Mouse (Mus musculus) MEL (cell line): ENCODE measurements around the gene Ryr3. TPM values are rescaled to one million over a fixed set of nuclear protein-coding genes. Genes with fewer than 3 reads are reported as not detected.

Experiments used
- DNase-seq: peaks from one replicate; pipeline ENCODE4 v3.0.0; 2011; ENCODE audit warnings: low read depth, low spot score
- H3K27ac ChIP-seq: 2 replicates; pipeline ENCODE4 v1.5.1; 2012; ENCODE audit warnings: low read depth, mild to moderate bottlenecking, control low read depth, low read length, moderate library complexity; ENCODE audit not compliant: control insufficient read depth
- H3K27me3 ChIP-seq, 2 experiments: fragments of 150-350 bp in 1 of 2; sonication (generic) in 1 of 2; 2 replicates each; pipeline ENCODE4 v1.6.1; 2012; ENCODE audit warnings: low read length in 2 of 2, mild to moderate bottlenecking in 2 of 2, improper control_type of control experiment in 1 of 2, moderate library complexity in 1 of 2; ENCODE audit not compliant: insufficient read depth in 2 of 2, control insufficient read depth in 1 of 2
- H3K36me3 ChIP-seq, 2 experiments: 2 replicates each; pipeline ENCODE4 v1.6.1; 2012 to 2014; ENCODE audit warnings: low read length in 2 of 2, improper control_type of control experiment in 1 of 2, inconsistent platforms in 1 of 2, mild to moderate bottlenecking in 1 of 2; ENCODE audit not compliant: insufficient read depth in 2 of 2, control insufficient read depth in 1 of 2
- H3K4me1 ChIP-seq, 2 experiments: fragments of 150-350 bp in 1 of 2; sonication (generic) in 1 of 2; 2 replicates each; pipeline ENCODE4 v1.6.1; 2012; ENCODE audit warnings: low read length in 2 of 2, improper control_type of control experiment in 1 of 2, mild to moderate bottlenecking in 1 of 2; ENCODE audit not compliant: insufficient read depth in 2 of 2, control insufficient read depth in 1 of 2
- H3K4me3 ChIP-seq, 2 experiments: fragments of 150-350 bp in 1 of 2; sonication (generic) in 1 of 2; 2 replicates each; pipeline ENCODE4 v1.5.1; 2012; ENCODE audit warnings: low read depth in 2 of 2, low read length in 2 of 2, mild to moderate bottlenecking in 2 of 2, moderate library complexity in 2 of 2, control low read depth in 1 of 2, improper control_type of control experiment in 1 of 2; ENCODE audit not compliant: control insufficient read depth in 1 of 2, insufficient read depth in 1 of 2
- H3K79me2 ChIP-seq: 2 replicates; pipeline ENCODE4 v1.6.1; 2012; ENCODE audit warnings: mild to moderate bottlenecking, low read length, moderate library complexity; ENCODE audit not compliant: control insufficient read depth, poor library complexity, insufficient read depth
- H3K9ac ChIP-seq: 2 replicates; pipeline ENCODE4 v1.6.1; 2012; ENCODE audit warnings: low read depth, mild to moderate bottlenecking, control low read depth, low read length, moderate library complexity; ENCODE audit not compliant: control insufficient read depth, poor library complexity, severe bottlenecking
- H3K9me3 ChIP-seq: fragments of 150-350 bp; sonication (generic); replicated peaks from 2 replicates; pipeline ENCODE4 v1.6.1; 2012; ENCODE audit warnings: mild to moderate bottlenecking, low read length, improper control_type of control experiment, moderate library complexity; ENCODE audit not compliant: insufficient read depth
- CHD1 ChIP-seq: IDR thresholded peaks from 2 replicates; pipeline ENCODE4 v1.6.1; 2012; ENCODE audit warnings: low read depth, mild to moderate bottlenecking, inconsistent platforms, low read length, improper control_type of control experiment
- E2F4 ChIP-seq: IDR thresholded peaks from 2 replicates; pipeline ENCODE4 v1.6.1; 2011; ENCODE audit warnings: low read depth, low read length, improper control_type of control experiment, borderline replicate concordance
- ELF1 ChIP-seq: IDR thresholded peaks from 2 replicates; pipeline ENCODE4 v1.6.1; 2014; ENCODE audit warnings: low read depth, mild to moderate bottlenecking, inconsistent platforms, low read length, improper control_type of control experiment, moderate library complexity
- MAX ChIP-seq: IDR thresholded peaks from 2 replicates; pipeline ENCODE4 v1.6.1; 2011; ENCODE audit warnings: low read length, improper control_type of control experiment
- MAZ ChIP-seq: IDR thresholded peaks from 2 replicates; pipeline ENCODE4 v1.6.1; 2012; ENCODE audit warnings: low read depth, mild to moderate bottlenecking, inconsistent platforms, low read length, improper control_type of control experiment
- MEF2A ChIP-seq: IDR thresholded peaks from 2 replicates; pipeline ENCODE4 v1.6.1; 2014; ENCODE audit warnings: low read depth, mild to moderate bottlenecking, inconsistent platforms, low read length, improper control_type of control experiment; ENCODE audit not compliant: poor library complexity, insufficient replicate concordance, severe bottlenecking; ENCODE audit errors: extremely low read depth
- MXI1 ChIP-seq: IDR thresholded peaks from 2 replicates; pipeline ENCODE4 v1.6.1; 2011; ENCODE audit warnings: mild to moderate bottlenecking, low read depth, low read length, improper control_type of control experiment
- MYC ChIP-seq: IDR thresholded peaks from 2 replicates; pipeline ENCODE4 v1.6.1; 2011; ENCODE audit warnings: low read depth, mild to moderate bottlenecking, low read length, improper control_type of control experiment, moderate library complexity
- NELFE ChIP-seq: IDR thresholded peaks from 2 replicates; pipeline ENCODE4 v1.6.1; 2011; ENCODE audit warnings: low read depth, low read length, improper control_type of control experiment
- NRF1 ChIP-seq: IDR thresholded peaks from 2 replicates; pipeline ENCODE4 v1.6.1; 2014; ENCODE audit warnings: low read depth, mild to moderate bottlenecking, inconsistent platforms, low read length, improper control_type of control experiment, moderate library complexity; ENCODE audit not compliant: poor library complexity, insufficient read depth, severe bottlenecking
- POLR2A ChIP-seq, 2 experiments: IDR thresholded peaks; 2 replicates each; pipeline ENCODE4 v1.6.1; 2011 to 2012; ENCODE audit warnings: low read length in 2 of 2, mild to moderate bottlenecking in 2 of 2, control low read depth in 1 of 2, improper control_type of control experiment in 1 of 2, low read depth in 1 of 2, moderate library complexity in 1 of 2; ENCODE audit not compliant: control insufficient read depth in 1 of 2, insufficient read depth in 1 of 2, poor library complexity in 1 of 2
- POLR2AphosphoS2 ChIP-seq: IDR thresholded peaks from 2 replicates; pipeline ENCODE4 v1.6.1; 2011; ENCODE audit warnings: low read length, improper control_type of control experiment
- USF1 ChIP-seq: IDR thresholded peaks from 2 replicates; pipeline ENCODE4 v1.6.1; 2014; ENCODE audit warnings: low read depth, mild to moderate bottlenecking, inconsistent platforms, low read length, improper control_type of control experiment, moderate library complexity
- ZC3H11A ChIP-seq: IDR thresholded peaks from 2 replicates; pipeline ENCODE4 v1.6.1; 2012; ENCODE audit warnings: low read depth, mild to moderate bottlenecking, inconsistent platforms, low read length, improper control_type of control experiment
- ZMIZ1 ChIP-seq: IDR thresholded peaks from 2 replicates; pipeline ENCODE4 v1.6.1; 2012; ENCODE audit warnings: low read depth, mild to moderate bottlenecking, inconsistent platforms, low read length, improper control_type of control experiment, moderate library complexity
- polyA plus RNA-seq, 2 experiments: library from polyadenylated mRNA; stranded (reverse) in 1 of 2; unstranded in 1 of 2; fragments of >175 nt in 1 of 2; fragments of >200 nt in 1 of 2; gene quantifications; 2 replicates each; pipeline versions ENCODE4 v1.2.1 to v1.2.4; 2012; ENCODE audit warnings: low replicate concordance in 2 of 2, low read depth in 1 of 2; ENCODE audit not compliant: insufficient read length in 2 of 2, insufficient read depth in 1 of 2, missing spikeins in 1 of 2
- total RNA-seq: library from RNA; depleted of rRNA; stranded (reverse); fragments of 300-350 nt; gene quantifications from 2 replicates; pipeline ENCODE4 v1.2.3, GENCODE M21; 2012

The Ryr3 gene
- total and polyA plus RNA-seq, 3 experiments, result 0.04 TPM; not detected in 2

DNA sequence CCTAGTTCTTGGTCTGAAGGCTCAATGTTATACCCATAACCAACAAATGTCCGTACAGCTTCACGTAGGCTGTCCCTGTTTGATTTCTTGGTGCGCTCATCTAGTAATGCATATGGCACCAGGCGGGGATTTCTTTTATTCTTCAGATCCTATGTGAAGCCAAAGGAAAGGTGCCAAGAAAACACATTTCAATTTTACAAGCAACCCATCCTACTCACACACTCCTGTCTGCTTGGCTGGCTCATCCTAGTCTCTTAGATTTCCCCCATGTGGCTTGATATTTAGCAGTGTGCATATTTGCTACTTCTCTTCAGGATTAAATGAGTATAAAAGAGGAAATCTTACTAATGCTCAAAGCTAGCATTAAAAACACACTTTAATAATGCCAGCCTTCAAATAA is 355.1 kb downstream of the Ryr3 start:
- Histone ChIP-seq H3K4me3 (no peak overlapping the region), H3K36me3 (no peaks in the 10 kb centered on the region)
- TF ChIP-seq ZMIZ1, result no peak
- TF ChIP-seq, all 39 proteins: peak for 0
- H3K27me3 ChIP-seq, result no peaks in the 10 kb centered on the region
- H3K4me1 ChIP-seq, result no peaks in the 10 kb centered on the region
- H3K27ac ChIP-seq, result no peak overlapping the region
- no peak for DNase-seq
- no peaks in the 10 kb centered on the region for H3K79me2 ChIP-seq
- H3K9me3 ChIP-seq, result no peaks in the 10 kb centered on the region
- no peak overlapping the region for H3K9ac ChIP-seq

DNA sequence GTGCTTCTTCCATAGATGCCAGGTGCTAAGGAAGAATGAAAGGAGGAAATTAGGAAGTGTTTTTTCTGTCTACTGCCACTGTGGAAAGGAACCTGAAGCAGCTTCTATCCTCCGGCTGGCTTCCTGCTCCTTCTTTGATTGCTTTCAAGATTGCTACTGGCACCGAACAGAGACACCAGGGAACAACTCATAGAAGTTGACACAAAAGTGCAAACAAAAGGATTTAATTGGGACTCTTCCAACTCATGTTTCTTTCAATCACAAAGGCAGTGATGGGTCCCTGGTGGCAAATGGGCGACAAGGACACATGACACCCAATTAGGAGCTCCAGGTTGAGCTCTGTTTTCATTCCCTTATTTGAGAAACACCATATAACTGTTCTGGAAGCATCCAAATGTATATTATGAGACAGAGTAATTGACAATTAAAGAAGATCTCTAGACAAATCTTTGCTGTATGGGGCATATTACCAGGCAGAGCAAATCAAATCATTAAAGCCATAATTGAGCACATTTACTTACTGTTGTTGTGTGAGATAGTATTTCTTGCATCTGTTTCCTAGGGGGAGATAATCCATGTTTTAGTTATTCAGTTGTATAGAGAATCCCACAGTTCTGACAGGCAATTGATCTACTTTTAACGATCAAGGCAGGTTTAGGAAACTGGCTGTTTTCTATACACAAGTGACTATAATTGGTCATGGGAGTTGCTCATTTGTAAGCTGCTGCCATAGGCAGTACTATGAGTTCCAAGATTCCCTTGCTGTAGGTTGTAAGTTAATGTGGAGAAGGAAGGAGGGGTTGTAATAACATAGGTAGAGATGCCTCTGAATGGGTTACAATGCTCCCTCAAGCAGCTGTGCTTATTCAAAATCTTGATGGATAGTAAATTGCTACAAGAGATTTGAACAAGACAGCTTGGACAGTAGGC is 371.0 kb downstream of the Ryr3 start:
- no peak for TF ChIP-seq USF1
- no peak for TF ChIP-seq ELF1
- no peak for TF ChIP-seq CHD1
- Histone ChIP-seq H3K9ac (no peak overlapping the region), H3K4me3 (no peak overlapping the region), H3K36me3 (no peaks in the 10 kb centered on the region), H3K4me1 (no peaks in the 10 kb centered on the region), H3K27me3 (no peaks in the 10 kb centered on the region), H3K27ac (no peak overlapping the region), H3K9me3 (no peaks in the 10 kb centered on the region), H3K79me2 (no peaks in the 10 kb centered on the region)
- DNase-seq, result no peak

DNA sequence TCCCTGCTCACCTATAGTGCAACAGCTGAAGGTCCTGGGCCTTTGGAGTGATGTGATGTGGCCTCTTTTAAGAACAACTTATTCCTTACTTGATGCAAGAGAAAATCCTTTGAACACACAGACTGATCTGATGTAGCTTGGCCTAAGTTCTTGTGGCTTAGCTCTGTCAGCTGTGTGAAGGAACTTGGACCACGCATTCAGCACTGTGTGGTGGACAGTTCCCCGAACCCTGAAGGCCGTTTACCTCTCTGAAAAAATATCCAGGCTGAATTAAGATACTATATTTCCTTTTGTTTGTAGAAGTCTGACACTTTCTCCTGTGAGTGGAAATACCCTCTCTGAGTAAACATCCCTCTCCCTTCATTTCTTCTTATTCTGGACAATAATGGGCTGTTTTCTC is 374.0 kb downstream of the Ryr3 start:
- Histone ChIP-seq H3K27me3 (no peaks in the 10 kb centered on the region), H3K4me1 (no peaks in the 10 kb centered on the region), H3K36me3 (no peaks in the 10 kb centered on the region), H3K4me3 (no peak overlapping the region), H3K9ac (no peak overlapping the region), H3K9me3 (no peaks in the 10 kb centered on the region), H3K27ac (no peak overlapping the region), H3K79me2 (no peaks in the 10 kb centered on the region)
- TF ChIP-seq POLR2AphosphoS2 (no peak), E2F4 (no peak), NELFE (no peak), POLR2A (IDR thresholded peaks at IDR 0.05; ENCODE audit: control insufficient read depth in 1 of 2, insufficient read depth in 1 of 2, low read depth in 1 of 2, low read length in 2 of 2, poor library complexity in 1 of 2) (no peak), MAX (no peak), MYC (no peak), USF1 (no peak), MEF2A (no peak), NRF1 (no peak), ZC3H11A (no peak), ELF1 (no peak), MXI1 (no peak), MAZ (no peak)
- DNase-seq, result peak; percentile 28
